In genomic region chr5:76303745-76304451, GRCm38 (mm10) we compare ENCODE assay signal across 7 mouse cellular contexts. TPM values are rescaled to one million over a fixed set of nuclear protein-coding genes. Genes with fewer than 3 reads are reported as not detected.
DNase-seq lines count a peak whose midpoint lies in the region; ATAC-seq and TF ChIP-seq lines count a peak whose summit lies in the region.

No protein-coding gene starts in this region.

- peak; percentile 95 for DNase-seq in adrenal gland, adult 2 months
- DNase-seq in embryo, embryonic 10.5 days (ENCODE audit: low spot score), result peak; percentile 80
- peak; percentile 73 to 87 for DNase-seq in gastrocnemius, postnatal 4 days (ENCODE audit: low spot score in 2 of 2)
- DNase-seq in midbrain, embryonic 14.5 days, result peak; percentile 88
- peak; percentile 59 to 70 for DNase-seq in spleen, adult 18-20 months

- H3K4me2 ChIP-seq in intestine, postnatal 0 days (replicated peaks; ENCODE audit: low read depth), result peak overlapping the region; percentile 74
- H3K4me2 ChIP-seq in limb, embryonic 12.5 days, result peak overlapping the region; percentile 85
- peak overlapping the region; percentile 84 for H3K4me2 ChIP-seq in midbrain, embryonic 14.5 days (ENCODE audit: low read length)

- under 1% methylated on average over 84 of the region's 100 CpGs for WGBS in intestine, postnatal 0 days
- WGBS in limb, embryonic 12.5 days, result under 1% methylated on average over 88 of the region's 100 CpGs
- WGBS in midbrain, embryonic 14.5 days, result under 1% methylated on average over 91 of the region's 100 CpGs

- no peak for TF ChIP-seq CTCF in intestine, postnatal 0 days (IDR thresholded peaks at IDR 0.05; ENCODE audit: low read depth)

- H3K9me3 ChIP-seq in intestine, postnatal 0 days (ENCODE audit: control insufficient read depth), result no peaks in the 10 kb centered on the region
- no peaks in the 10 kb centered on the region for H3K9me3 ChIP-seq in limb, embryonic 12.5 days
- no peaks in the 10 kb centered on the region for H3K9me3 ChIP-seq in midbrain, embryonic 14.5 days (ENCODE audit: control insufficient read depth, low read length)

- peak overlapping the region; percentile 97 for H3K9ac ChIP-seq in intestine, postnatal 0 days (ENCODE audit: low read depth, low read length)
- H3K9ac ChIP-seq in limb, embryonic 12.5 days (replicated peaks), result peak overlapping the region; percentile 91
- peak overlapping the region; percentile 92 for H3K9ac ChIP-seq in midbrain, embryonic 14.5 days (replicated peaks; ENCODE audit: low read length)

- peak overlapping the region; percentile 99 for H3K27ac ChIP-seq in intestine, postnatal 0 days (ENCODE audit: low read depth, low read length)
- H3K27ac ChIP-seq in limb, embryonic 12.5 days, result peak overlapping the region; percentile 97
- peak overlapping the region; percentile 97 for H3K27ac ChIP-seq in midbrain, embryonic 14.5 days (replicated peaks; ENCODE audit: low read depth, low read length)

- no peaks in the 10 kb centered on the region for H3K27me3 ChIP-seq in intestine, postnatal 0 days (replicated peaks; ENCODE audit: control insufficient read depth, insufficient read depth, low read length)
- no peaks in the 10 kb centered on the region for H3K27me3 ChIP-seq in limb, embryonic 12.5 days
- H3K27me3 ChIP-seq in midbrain, embryonic 14.5 days (ENCODE audit: control insufficient read depth, insufficient read depth, low read length), result no peaks in the 10 kb centered on the region

- peak overlapping the region; percentile 97 for H3K4me3 ChIP-seq in intestine, postnatal 0 days (ENCODE audit: low read depth, low read length)
- H3K4me3 ChIP-seq in limb, embryonic 12.5 days (replicated peaks), result peak overlapping the region; percentile 96
- H3K4me3 ChIP-seq in midbrain, embryonic 14.5 days (replicated peaks; ENCODE audit: low read depth, low read length), result peak overlapping the region; percentile 96

- no peaks in the 10 kb centered on the region for H3K36me3 ChIP-seq in intestine, postnatal 0 days (ENCODE audit: control insufficient read depth, insufficient read depth)
- H3K36me3 ChIP-seq in limb, embryonic 12.5 days, result no peaks in the 10 kb centered on the region
- peaks cover 3% of the 10 kb centered on the region; the same call in 1 of the 2 replicates for H3K36me3 ChIP-seq in midbrain, embryonic 14.5 days (ENCODE audit: control insufficient read depth, insufficient read depth, low read length)

- peaks cover 2% of the 10 kb centered on the region for H3K4me1 ChIP-seq in intestine, postnatal 0 days (replicated peaks; ENCODE audit: control insufficient read depth, insufficient read depth, low read length)
- peaks cover 15% of the 10 kb centered on the region for H3K4me1 ChIP-seq in limb, embryonic 12.5 days (replicated peaks)
- H3K4me1 ChIP-seq in midbrain, embryonic 14.5 days (ENCODE audit: control insufficient read depth, insufficient read depth, low read length), result peaks cover 25% of the 10 kb centered on the region

- ATAC-seq in intestine, postnatal 0 days, result peak; percentile 69
- peak; percentile 83 for ATAC-seq in limb, embryonic 12.5 days (ENCODE audit: insufficient number of reproducible peaks, insufficient read depth, low FRiP score, low TSS enrichment, low read depth)
- peak; percentile 77 for ATAC-seq in midbrain, embryonic 14.5 days (ENCODE audit: low FRiP score, low TSS enrichment)

RNA-seq across cellular contexts. Expression of gene Clock, which starts 0.7 kb away (rescaled TPM):
- 10 to 100 TPM; 38.9 to 62.9 TPM for total RNA-seq in adrenal gland, adult 2 months (2021)
- 10.6 and 10.9 TPM in 2 replicates for polyA plus RNA-seq in adrenal gland, adult 2 months (2012; rRNA removed)
- 10 to 100 TPM; 20.5 to 25.1 TPM for total RNA-seq in gastrocnemius, postnatal 4 days (2021)
- 8.2 and 10.5 TPM in 2 replicates for polyA plus RNA-seq in intestine, postnatal 0 days (2015; fragmentation: Nextera tagmentation; extraction: Ambion mirVana)
- 14.7 and 15.9 TPM in 2 replicates for polyA plus RNA-seq in limb, embryonic 12.5 days (2016; fragmentation: Nextera tagmentation; extraction: Ambion mirVana)
- 18.7 and 19.2 TPM in 2 replicates for polyA plus RNA-seq in midbrain, embryonic 14.5 days (2014; fragmentation: Nextera tagmentation; extraction: Ambion mirVana)

RNA-seq across cellular contexts. Expression of gene Pdcl2, which starts 27.1 kb away (rescaled TPM):
- total RNA-seq in adrenal gland, adult 2 months (2021), result not detected
- not detected in 2 replicates for polyA plus RNA-seq in adrenal gland, adult 2 months (2012; rRNA removed)
- total RNA-seq in gastrocnemius, postnatal 4 days (2021), result not detected
- polyA plus RNA-seq in intestine, postnatal 0 days (2015; fragmentation: Nextera tagmentation; extraction: Ambion mirVana), result not detected in 2 replicates
- not detected in 2 replicates for polyA plus RNA-seq in limb, embryonic 12.5 days (2016; fragmentation: Nextera tagmentation; extraction: Ambion mirVana)
- polyA plus RNA-seq in midbrain, embryonic 14.5 days (2014; fragmentation: Nextera tagmentation; extraction: Ambion mirVana), result not detected in 2 replicates

RNA-seq across cellular contexts. Expression of gene Nmu, which starts 59.7 kb away (rescaled TPM):
- total RNA-seq in adrenal gland, adult 2 months (2021), result under 1 TPM in 1 of 2 experiments, not detected in 1; 0.48 TPM
- not detected in 2 replicates for polyA plus RNA-seq in adrenal gland, adult 2 months (2012; rRNA removed)
- under 1 TPM in 1 of 2 experiments, not detected in 1; 0.56 TPM for total RNA-seq in gastrocnemius, postnatal 4 days (2021)
- 5.8 and 7.3 TPM in 2 replicates for polyA plus RNA-seq in intestine, postnatal 0 days (2015; fragmentation: Nextera tagmentation; extraction: Ambion mirVana)
- 0.43 and 0.81 TPM in 2 replicates for polyA plus RNA-seq in limb, embryonic 12.5 days (2016; fragmentation: Nextera tagmentation; extraction: Ambion mirVana)
- not detected in 2 replicates for polyA plus RNA-seq in midbrain, embryonic 14.5 days (2014; fragmentation: Nextera tagmentation; extraction: Ambion mirVana)

Comparison
In these comparisons a context has a peak if more than half of its experiments do, and no peak if none do; other contexts are left out.
1. Peak in every context shown above with its lines: DNase-seq, ATAC-seq, H3K4me3 ChIP-seq and H3K27ac ChIP-seq.